Mouse (Mus musculus) lung, embryonic 16.5 days (tissue): ENCODE data around the gene Notch3. TPM values are rescaled to one million over a fixed set of nuclear protein-coding genes. Genes with fewer than 3 reads are reported as not detected.

Source experiments
- ATAC-seq: fragments of 200-750 bp; cut with Nextera tagmentation; 2 replicates; pipeline ENCODE4 v1.8.0; 2017; ENCODE audit warnings: low read depth, mild to moderate bottlenecking, moderate library complexity
- H3K27ac ChIP-seq: fragments of 300-500 bp; sonication (generic); 2 replicates; pipeline ENCODE4 v1.5.1; 2014; ENCODE audit warnings: mild to moderate bottlenecking, control low read depth, low read length
- H3K27me3 ChIP-seq: fragments of 300-500 bp; sonication (generic); 2 replicates; pipeline ENCODE4 v1.6.1; 2014; ENCODE audit warnings: low read depth, low read length, mixed read lengths; ENCODE audit not compliant: control insufficient read depth, insufficient read depth
- H3K36me3 ChIP-seq: fragments of 300-500 bp; sonication (generic); 2 replicates; pipeline ENCODE4 v1.6.1; 2014; ENCODE audit warnings: low read length; ENCODE audit not compliant: control insufficient read depth, insufficient read depth
- H3K4me1 ChIP-seq: fragments of 300-500 bp; sonication (generic); replicated peaks from 2 replicates; pipeline ENCODE4 v1.6.1; 2014; ENCODE audit warnings: low read length, mixed read lengths; ENCODE audit not compliant: control insufficient read depth, insufficient read depth
- H3K4me2 ChIP-seq: fragments of 300-500 bp; sonication (generic); 2 replicates; pipeline ENCODE4 v1.6.1; 2014; ENCODE audit warnings: low read depth, low read length, control low read depth
- H3K4me3 ChIP-seq: fragments of 300-500 bp; sonication (generic); 2 replicates; pipeline ENCODE4 v1.5.1; 2014; ENCODE audit warnings: mild to moderate bottlenecking, low read length, control low read depth
- H3K9ac ChIP-seq: fragments of 300-500 bp; sonication (generic); 2 replicates; pipeline ENCODE4 v1.6.1; 2014; ENCODE audit warnings: low read length, control low read depth
- H3K9me3 ChIP-seq: fragments of 300-500 bp; sonication (generic); 2 replicates; pipeline ENCODE4 v1.6.1; 2016; ENCODE audit warnings: low read length; ENCODE audit not compliant: control insufficient read depth
- WGBS: fragments of 180-500 bp; shearing (Covaris S2); extraction: QIAGEN DNeasy Blood & Tissue Kit; methylation state at CpG from one replicate; pipeline ENCODE4 v1.1.7; 2014; 5-methylcytosine and 5-hydroxymethylcytosine counted together
- polyA plus RNA-seq: library from polyadenylated mRNA; unstranded; fragments of >200 nt; fragmentation: Nextera tagmentation; extraction: Ambion mirVana; gene quantifications from 2 replicates; pipeline ENCODE4 v1.2.1, GENCODE M21; 2015

Gene Notch3
- polyA plus RNA-seq, 1 experiment from 2014 or later, result 17.3 TPM

DNA sequence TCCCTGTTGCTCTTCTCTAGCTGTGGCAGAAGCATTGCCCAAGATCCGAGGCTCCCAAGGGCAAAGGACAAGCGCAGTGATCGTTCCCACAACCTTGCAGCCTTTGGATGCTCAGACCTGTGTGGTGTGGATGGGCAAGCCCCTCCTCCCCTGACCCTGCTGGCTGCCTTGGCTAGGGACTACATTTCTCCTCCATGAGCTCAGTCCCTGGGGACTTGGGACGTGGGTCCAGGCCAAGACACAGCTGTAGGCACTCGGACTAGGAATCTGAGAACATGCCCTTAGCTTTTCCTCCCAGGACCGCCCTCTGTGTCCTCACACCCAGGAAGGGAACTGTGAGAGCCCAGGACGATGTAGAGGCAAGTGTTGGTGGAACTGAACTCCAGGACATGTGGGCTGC, 6.5 kb upstream of the Notch3 start:
- no peaks in the 10 kb centered on the region for H3K27me3 ChIP-seq
- peak overlapping the region; percentile 40; the same call in 1 of the 2 replicates for H3K27ac ChIP-seq
- H3K4me2 ChIP-seq, result no peak overlapping the region
- H3K4me3 ChIP-seq, result no peak overlapping the region
- no peaks in the 10 kb centered on the region for H3K36me3 ChIP-seq
- H3K4me1 ChIP-seq, result no peaks in the 10 kb centered on the region
- 51% methylated on average over 7 of the region's 7 CpGs for WGBS
- ATAC-seq, result peak; percentile 78
- H3K9ac ChIP-seq, result no peak overlapping the region
- no peaks in the 10 kb centered on the region for H3K9me3 ChIP-seq

DNA sequence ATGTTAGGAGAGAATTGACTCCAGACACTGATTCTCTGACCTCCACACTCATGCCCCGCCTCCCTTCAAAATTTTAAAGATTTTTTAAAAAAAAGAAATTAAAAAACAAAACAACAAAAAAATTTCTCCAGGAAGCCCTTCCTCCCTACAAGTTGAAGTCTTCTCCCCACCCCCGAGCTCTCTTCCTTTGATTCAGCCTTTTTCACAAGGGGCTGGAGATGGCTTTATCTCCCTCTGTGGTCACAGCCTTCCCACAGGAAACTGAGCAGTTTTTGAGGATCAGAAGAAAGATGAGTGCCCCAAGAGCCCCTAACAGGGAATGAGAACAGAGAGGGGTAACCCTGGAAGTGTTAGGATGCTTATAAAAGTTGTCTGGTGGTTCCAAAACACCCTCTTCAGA, 5.8 kb upstream of the Notch3 start:
- H3K4me1 ChIP-seq, result no peaks in the 10 kb centered on the region
- no peaks in the 10 kb centered on the region for H3K27me3 ChIP-seq
- no peak overlapping the region for H3K4me3 ChIP-seq
- no peaks in the 10 kb centered on the region for H3K36me3 ChIP-seq
- no peak overlapping the region for H3K4me2 ChIP-seq
- H3K27ac ChIP-seq, result peak overlapping the region; percentile 40; the same call in 1 of the 2 replicates
- no peaks in the 10 kb centered on the region for H3K9me3 ChIP-seq
- ATAC-seq, result no peak
- H3K9ac ChIP-seq, result no peak overlapping the region
- WGBS, result 63% methylated on average over 2 of the region's 2 CpGs

DNA sequence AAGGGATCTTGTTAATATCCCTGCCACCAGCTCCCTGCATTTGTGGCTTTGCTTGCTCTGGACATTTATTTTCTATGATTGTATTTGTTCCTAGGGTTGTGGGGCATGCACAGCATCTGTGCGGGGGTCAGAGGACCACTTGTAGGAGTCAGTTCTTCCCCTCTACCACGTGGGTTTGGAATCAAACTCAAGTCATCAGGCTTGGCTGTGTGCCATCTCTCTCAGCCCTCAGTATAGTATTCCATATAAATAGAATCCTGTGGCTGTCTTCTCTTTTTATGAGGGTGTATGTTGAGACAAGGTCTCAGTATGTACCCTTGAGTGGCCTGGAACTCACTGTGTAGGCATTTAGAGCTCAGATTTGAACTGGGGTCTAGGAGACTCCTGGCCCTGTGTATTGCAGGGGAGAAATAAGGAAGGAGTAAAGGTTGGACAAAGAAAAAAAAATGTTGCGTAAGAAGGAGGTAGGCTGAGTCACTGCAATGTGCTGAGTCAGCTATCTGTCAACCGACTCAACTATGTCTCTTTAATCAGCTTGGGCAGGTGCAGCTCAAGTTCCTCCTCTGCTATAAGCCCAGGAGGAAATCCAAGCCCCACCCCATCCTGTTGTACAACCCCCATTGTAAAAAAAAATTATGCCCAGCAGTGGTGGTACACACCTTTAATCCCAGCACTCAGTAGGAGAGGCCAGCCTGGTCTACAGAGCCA, 3.0 kb upstream of the Notch3 start:
- no peak overlapping the region for H3K27ac ChIP-seq
- H3K9ac ChIP-seq, result no peak overlapping the region
- no peaks in the 10 kb centered on the region for H3K9me3 ChIP-seq
- no peak overlapping the region for H3K4me3 ChIP-seq
- no peaks in the 10 kb centered on the region for H3K36me3 ChIP-seq
- WGBS, result 62% methylated on average over 4 of the region's 4 CpGs
- H3K27me3 ChIP-seq, result no peaks in the 10 kb centered on the region
- no peak overlapping the region for H3K4me2 ChIP-seq
- H3K4me1 ChIP-seq, result peaks cover 8% of the 10 kb centered on the region
- no peak for ATAC-seq

DNA sequence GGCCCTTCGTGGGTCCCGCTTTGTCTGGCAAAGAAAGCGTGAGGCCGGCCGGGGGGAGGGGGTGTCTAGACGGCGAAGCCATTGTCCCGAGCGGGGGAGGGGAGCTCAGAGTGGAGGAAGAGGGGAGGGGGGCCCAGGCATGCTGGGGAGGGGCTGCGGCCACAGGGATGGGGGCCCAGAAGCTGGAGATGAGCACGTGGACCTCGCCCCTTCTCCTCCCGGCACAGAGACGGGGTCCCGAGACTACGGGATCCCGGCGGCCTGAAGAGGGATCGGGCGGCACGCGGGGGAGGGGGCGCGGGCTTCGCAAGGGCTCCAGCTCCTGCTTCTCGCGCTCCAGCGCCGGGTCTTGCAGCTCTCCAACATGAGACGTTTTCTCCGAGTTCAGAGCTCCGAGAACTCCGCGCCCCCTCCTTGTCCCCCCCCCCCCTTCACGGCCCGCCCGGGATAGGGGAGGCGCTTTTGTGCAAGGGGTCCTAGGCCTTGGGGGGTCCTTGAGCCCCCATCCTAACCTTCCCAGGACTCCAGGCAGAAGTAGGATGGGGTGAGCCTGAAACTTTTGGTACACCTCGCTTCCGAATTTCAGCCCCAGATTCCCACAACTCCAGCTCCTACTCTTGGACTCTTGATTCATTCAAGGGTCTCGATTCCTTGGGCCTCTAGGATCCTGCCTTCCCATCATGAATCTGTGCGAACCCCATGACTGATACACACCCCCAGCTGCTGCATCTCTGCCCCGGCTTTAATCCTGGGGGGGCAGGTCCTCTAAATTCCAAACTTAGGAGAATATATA, 653 bp downstream of the Notch3 start:
- WGBS, result under 1% methylated on average over 32 of the region's 43 CpGs

DNA sequence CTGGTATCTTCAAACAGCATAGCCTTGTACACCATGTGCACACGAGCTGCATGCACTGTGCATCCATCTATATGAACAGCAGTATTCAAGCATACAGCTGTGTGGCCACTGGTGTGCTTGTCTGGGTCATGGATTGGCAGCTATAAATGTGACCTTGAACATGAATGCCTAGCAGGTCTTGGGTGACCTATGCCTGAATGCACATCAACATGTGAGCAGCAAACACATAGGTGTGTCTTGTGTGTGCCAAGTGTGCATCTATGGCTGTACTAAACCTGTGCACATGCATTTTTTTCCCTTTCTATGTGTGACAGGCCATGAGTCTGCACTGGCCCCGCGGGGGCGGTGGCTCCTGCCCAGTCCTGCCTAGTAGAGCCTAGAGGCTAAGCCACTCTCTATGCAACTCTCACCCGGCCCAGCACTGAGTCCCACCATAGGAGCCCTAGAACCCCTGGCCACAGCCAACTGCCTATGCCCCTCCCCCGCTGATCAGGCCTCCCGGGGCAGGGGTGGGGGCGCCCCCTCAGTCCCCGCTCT, 1.3 kb downstream of the Notch3 start:
- 0 out of 2 replicates have a peak, but pooled peaks cover 2% of the 10 kb centered on the region for H3K36me3 ChIP-seq

More for the DNA sequence above, 653 bp downstream of the Notch3 start:
- peak; percentile 55 for ATAC-seq
- H3K27ac ChIP-seq, result peak overlapping the region; percentile 91
- H3K9ac ChIP-seq, result peak overlapping the region; percentile 77
- H3K4me2 ChIP-seq, result peak overlapping the region; percentile 77
- no peaks in the 10 kb centered on the region for H3K36me3 ChIP-seq
- no peaks in the 10 kb centered on the region for H3K9me3 ChIP-seq
- peaks cover 26% of the 10 kb centered on the region for H3K4me1 ChIP-seq
- no peaks in the 10 kb centered on the region for H3K27me3 ChIP-seq
- H3K4me3 ChIP-seq, result peak overlapping the region; percentile 66

DNA sequence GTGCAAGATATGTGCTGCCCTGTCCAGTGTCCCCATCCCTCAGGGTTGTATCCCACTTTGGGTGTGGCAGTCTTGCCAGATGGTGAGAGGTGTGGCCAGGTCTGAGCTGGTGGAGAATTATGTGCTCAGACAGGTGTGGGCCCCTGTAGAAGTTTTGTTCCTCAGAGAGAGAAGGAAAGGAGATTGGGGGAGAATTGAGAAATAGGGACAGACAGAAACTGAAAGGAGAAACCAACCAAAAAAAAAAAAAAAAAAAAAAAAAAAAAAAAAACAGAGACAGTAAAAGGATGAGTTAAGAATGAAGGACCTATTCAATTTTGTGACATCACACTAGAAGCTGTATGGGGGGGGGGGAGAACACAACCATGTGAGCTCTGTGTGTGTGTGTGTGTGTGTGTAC, 1.9 kb downstream of the Notch3 start:
- Histone ChIP-seq H3K27ac (peak overlapping the region; percentile 37; the same call in 1 of the 2 replicates), H3K36me3 (0 out of 2 replicates have a peak, but pooled peaks cover 2% of the 10 kb centered on the region), H3K4me1 (peaks cover 26% of the 10 kb centered on the region), H3K4me2 (peak overlapping the region; percentile 77), H3K27me3 (no peaks in the 10 kb centered on the region), H3K9me3 (no peaks in the 10 kb centered on the region), H3K9ac (no peak overlapping the region), H3K4me3 (no peak overlapping the region)
- ATAC-seq, result no peak

More for the DNA sequence above, 1.3 kb downstream of the Notch3 start:
- peak; percentile 44 for ATAC-seq
- Histone ChIP-seq H3K27me3 (no peaks in the 10 kb centered on the region), H3K9me3 (no peaks in the 10 kb centered on the region), H3K9ac (peak overlapping the region; percentile 77), H3K27ac (peak overlapping the region; percentile 91), H3K4me1 (peaks cover 26% of the 10 kb centered on the region), H3K4me3 (peak overlapping the region; percentile 66), H3K4me2 (peak overlapping the region; percentile 77)
- 3% methylated on average over 9 of the region's 9 CpGs for WGBS

DNA sequence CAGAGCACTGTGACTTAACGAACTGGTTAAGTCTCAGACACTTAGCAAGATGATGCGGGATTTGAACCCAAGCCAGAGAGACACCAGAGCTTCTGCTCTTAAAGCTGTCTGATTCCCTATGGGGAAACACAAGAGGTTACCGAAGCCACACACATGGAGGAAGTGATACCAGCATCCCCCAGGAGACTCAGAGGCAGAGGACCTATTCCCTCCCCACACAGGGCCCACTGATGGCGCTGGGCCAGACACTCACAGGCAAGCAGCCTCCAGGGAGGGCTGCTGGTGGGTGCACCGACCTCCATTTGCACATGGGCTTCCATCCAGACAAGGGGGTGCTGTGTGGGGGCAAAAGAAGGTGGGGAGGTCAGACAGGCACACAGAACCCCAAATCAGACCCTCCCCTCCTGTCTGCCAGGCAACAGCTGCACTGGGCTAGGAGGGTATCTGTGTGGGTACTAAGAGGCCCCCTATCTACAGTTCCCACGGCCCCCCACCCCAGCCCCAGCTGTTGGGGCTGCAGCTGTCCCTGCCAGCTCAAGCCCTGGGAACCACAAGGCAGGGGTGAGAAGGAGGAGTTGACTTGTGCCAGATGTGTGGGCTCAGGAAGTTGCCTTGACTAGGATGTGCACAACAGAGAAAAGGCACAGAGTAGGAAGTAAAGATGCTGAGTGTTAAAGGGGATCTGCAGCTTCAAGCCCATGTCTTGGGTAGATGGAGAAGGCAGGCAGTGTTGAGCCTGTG, 2.6 kb downstream of the Notch3 start:
- H3K9me3 ChIP-seq, result no peaks in the 10 kb centered on the region
- WGBS, result 48% methylated on average over 6 of the region's 6 CpGs
- H3K4me3 ChIP-seq, result peak overlapping the region; percentile 0; the same call in 1 of the 2 replicates
- H3K27me3 ChIP-seq, result no peaks in the 10 kb centered on the region
- 0 out of 2 replicates have a peak, but pooled peaks cover 2% of the 10 kb centered on the region for H3K36me3 ChIP-seq
- peak overlapping the region; percentile 37 for H3K27ac ChIP-seq
- 0 out of 2 replicates have a peak overlapping the region, but pooled peaks have one; percentile 32 for H3K9ac ChIP-seq
- peak overlapping the region; percentile 9; the same call in 1 of the 2 replicates for H3K4me2 ChIP-seq
- ATAC-seq, result no peak
- H3K4me1 ChIP-seq, result peaks cover 26% of the 10 kb centered on the region

DNA sequence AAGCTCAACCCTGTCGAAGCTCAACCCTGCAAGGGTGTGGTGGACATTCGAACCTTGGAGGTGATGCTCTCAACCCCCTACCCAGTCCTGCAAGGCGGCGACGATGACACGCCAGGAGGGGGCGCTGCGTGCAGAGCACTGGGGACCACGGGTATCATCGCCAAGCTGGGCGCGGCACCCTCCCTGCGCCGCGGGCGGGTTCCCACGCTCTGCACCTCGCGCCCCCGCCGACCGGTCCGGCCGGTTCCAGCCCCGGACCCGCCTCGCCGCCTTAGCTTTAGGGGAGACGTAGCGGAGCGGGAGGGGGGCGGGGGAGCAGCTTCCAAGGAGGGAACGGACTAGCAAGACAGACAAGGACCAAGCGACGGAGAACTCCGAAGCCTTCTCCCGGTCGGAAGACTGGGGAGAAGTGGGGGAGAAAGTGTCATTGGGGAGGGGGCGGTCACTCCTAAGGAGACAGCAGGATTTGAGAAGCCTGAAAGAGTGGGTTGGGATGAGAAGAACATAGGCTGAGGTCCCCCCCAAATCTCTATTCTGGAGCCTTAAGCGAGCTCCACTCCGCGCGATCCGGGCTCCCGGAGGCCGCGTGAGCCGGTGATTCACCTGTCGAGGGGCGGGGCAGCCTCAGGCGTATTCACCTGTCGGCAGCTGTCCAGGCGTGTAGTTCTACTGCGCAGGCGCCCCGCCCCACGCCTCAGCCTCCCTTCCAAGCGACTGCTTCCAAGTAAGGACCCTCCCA, 4.4 kb downstream of the Notch3 start:
- Histone ChIP-seq H3K4me2 (peak overlapping the region; percentile 87), H3K36me3 (peaks cover 4% of the 10 kb centered on the region; the same call in 1 of the 2 replicates), H3K9me3 (no peaks in the 10 kb centered on the region), H3K27ac (peak overlapping the region; percentile 77), H3K4me1 (peaks cover 26% of the 10 kb centered on the region), H3K27me3 (no peaks in the 10 kb centered on the region), H3K9ac (peak overlapping the region; percentile 63), H3K4me3 (peak overlapping the region; percentile 54)
- ATAC-seq, result peak; percentile 64
- WGBS, result 2% methylated on average over 58 of the region's 58 CpGs
